Mouse (Mus musculus) lung, postnatal 14 days (tissue): Measurements from ENCODE around the gene Rell1.
"Not testable (repeated sequence)": the region's sequence is repeated elsewhere in the genome, so short reads cannot be mapped to it uniquely, and the experiment has no call there.

ENCODE experiments used
- DNase-seq: peaks from one replicate; pipeline ENCODE4 v3.0.0; 2021

Rell1 gene

DNA sequence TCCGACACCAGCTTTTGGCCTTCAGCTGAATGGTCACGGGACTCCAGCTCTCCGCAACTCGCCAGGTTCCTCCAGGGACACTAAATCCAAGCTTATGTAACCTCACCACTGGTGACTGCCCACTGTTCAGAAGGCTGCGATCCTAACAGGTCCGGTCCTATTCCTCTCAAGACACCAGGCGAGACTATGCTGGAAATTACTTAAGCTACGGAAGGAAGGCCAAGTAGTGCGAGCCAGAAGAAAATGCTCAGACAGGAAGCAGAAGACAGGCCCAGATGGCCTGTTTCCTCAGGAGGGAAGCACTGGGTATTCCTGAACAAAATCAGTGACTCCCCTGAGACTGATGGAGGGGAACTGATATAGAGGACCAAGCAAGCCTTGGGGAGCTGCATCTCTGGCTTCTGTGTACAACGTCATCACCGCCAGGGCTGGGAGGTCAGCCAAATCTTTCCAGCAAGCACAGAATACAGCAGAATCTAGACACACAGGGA, 17.2 kb downstream of the Rell1 start:
- peak; percentile 26 for DNase-seq

GRCm38 (mm10) chr5:63949195-63949594, 19.5 kb downstream of the Rell1 start:
- DNase-seq: peak; percentile 30

DNA sequence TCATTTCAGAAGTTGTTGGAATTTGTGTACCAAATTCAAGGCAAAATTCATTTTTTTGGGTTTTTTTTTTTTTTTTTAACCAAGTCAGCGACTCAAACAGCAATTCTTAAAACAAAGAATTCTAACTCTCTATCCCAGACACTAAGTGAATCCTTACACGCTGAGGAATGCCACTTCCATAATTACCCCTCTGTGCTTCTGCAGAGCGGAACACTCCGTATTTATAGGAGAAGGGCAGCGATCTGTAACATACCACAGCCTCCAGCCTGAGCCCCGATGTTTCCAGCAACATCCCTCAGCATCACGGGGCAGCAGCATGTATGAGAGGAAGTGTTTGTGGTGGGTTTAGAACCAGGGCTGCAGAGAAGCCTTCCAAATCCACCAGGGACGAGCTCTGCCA, 21.2 kb downstream of the Rell1 start:
- DNase-seq: no peak

GRCm38 (mm10) chr5:63943291-63943690, 25.4 kb downstream of the Rell1 start:
- DNase-seq: no peak

GRCm38 (mm10) chr5:63941891-63942290, 26.8 kb downstream of the Rell1 start:
- DNase-seq: no peak

GRCm38 (mm10) chr5:63938575-63938974, 30.1 kb downstream of the Rell1 start:
- peak; percentile 18 for DNase-seq

DNA sequence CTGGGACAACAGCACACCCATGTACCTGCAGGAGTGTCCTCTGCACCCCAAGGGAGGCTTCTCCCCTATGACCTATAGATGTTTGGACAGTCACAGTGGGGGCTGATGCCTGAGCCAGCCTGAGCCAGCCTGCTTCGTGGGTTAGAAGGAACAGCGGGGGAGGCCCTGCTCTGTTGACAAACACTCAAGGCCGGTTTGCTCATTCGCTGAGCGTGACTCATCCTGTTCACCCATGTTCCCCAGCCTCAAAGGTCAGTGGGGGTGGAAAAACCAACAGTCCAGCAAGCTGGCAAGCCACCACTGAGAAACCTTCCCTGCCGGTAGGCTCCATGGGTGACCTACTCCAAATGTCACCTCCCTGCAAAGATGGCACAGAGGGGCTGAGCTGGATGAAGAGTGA, 32.0 kb downstream of the Rell1 start:
- DNase-seq: peak; percentile 48

GRCm38 (mm10) chr5:63935581-63935980, 33.1 kb downstream of the Rell1 start:
- no peak for DNase-seq

GRCm38 (mm10) chr5:63932829-63933228, 35.9 kb downstream of the Rell1 start:
- peak; percentile 32 for DNase-seq

DNA sequence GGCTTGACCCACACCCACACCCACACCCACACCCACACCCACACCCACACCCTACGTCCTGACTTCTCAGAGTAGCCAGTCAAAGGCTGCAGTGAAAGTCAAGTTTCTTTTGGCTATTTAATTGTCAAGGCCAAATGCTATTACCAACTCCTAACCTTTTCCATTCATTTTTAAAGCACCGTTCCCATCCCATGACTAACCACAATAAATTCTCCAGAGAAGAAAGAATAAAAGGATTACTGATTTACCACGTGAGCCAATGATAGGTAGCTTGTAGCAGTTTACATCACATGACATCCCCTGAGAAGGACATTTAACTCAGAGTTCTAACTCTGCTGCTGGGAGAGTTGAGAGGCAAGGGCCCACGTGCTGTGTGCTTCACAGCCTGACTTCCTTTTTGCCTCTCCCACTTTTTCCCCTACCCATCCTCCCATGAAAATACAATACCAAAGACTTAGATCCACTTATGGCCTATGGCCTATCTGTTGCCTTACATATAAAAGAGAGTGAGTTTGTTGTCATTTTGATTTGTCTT, 37.8 kb downstream of the Rell1 start:
- DNase-seq: no peak

DNA sequence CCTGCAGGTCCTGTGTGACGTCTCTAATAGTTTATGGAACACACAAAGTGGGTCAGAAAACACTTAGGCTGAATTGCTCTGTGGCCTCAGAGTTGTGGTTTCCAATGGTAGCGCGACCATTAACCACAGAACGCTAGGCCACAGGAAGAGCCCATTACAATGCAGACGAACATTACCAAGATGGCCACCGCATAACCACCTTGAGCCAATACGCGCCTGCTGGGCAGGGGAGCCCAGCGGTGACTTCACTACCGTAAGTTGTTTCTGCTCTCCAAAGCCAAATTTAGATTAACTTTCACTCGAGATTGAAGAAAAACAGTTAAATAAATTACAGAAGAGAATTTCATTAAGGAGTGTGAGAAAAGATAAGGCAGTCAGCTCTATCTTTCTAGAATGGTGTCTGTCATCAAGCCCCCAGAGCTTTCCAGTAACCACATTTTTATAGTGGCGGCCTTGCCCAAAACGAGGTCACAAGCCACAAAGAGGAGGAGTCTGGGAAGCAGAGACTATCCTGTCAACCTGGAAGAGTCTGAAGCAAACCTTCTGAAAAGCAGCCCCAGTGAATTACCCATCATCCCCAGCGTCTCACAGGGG, 43.6 kb downstream of the Rell1 start:
- no peak for DNase-seq

DNA sequence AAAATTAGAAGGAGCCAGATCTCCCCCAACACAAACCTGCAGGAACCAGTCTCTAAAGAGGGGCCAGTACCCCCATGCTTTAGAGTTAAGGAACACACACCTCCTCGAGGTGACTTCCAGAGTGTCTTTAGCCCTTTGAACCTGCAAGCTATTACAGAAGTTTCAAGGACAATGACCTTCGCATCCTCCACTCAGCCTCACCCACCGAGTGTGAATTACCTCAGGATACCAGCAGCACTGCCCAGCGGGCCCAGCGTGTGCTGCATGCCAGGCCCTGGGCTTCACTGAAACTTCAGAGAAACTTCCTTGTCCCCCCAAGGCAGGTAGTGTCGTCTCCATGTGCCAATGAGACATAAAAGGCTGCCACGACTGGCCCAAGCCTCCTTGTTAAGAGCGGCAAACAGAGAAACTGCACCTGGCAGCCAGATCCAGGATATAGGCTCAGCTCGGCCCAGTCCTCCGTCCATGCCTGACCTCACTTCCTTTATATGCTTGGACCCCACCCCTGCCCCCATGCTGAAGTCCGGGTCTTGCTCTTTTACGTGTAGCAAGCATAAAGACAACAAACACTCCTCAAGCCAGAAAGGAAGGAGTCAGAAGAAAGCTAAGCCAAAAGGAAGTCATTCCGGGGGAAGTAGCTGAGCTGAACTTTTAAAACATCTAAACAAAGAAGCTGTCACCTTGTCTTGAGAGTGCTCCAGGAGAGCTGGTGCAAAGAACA, 45.2 kb downstream of the Rell1 start:
- peak; percentile 9 for DNase-seq

GRCm38 (mm10) chr5:63918201-63918600, 50.5 kb downstream of the Rell1 start:
- no peak for DNase-seq

- no peak for DNase-seq
These were observed 52.1 kb downstream of the Rell1 start for GRCm38 (mm10) chr5:63916457-63917139.

DNA sequence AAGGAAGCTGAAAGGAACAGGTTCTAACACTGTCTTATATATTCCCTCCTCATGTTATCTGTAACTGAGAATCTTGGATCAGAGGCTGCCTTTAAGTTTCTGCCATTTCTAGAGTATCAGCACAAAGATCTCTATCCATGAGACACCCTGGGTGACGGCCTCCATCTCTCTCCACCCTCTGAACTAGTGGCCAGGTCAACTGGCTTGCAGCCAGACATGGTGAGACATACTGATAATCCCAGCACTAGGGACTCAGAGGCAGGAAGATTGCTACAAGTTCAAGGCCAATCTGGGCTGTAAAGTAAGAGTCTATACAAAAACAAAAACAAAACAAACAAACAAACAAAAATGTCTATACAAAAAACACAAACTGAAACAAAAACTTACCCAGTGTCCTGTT, 53.8 kb downstream of the Rell1 start:
- DNase-seq: no peak

DNA sequence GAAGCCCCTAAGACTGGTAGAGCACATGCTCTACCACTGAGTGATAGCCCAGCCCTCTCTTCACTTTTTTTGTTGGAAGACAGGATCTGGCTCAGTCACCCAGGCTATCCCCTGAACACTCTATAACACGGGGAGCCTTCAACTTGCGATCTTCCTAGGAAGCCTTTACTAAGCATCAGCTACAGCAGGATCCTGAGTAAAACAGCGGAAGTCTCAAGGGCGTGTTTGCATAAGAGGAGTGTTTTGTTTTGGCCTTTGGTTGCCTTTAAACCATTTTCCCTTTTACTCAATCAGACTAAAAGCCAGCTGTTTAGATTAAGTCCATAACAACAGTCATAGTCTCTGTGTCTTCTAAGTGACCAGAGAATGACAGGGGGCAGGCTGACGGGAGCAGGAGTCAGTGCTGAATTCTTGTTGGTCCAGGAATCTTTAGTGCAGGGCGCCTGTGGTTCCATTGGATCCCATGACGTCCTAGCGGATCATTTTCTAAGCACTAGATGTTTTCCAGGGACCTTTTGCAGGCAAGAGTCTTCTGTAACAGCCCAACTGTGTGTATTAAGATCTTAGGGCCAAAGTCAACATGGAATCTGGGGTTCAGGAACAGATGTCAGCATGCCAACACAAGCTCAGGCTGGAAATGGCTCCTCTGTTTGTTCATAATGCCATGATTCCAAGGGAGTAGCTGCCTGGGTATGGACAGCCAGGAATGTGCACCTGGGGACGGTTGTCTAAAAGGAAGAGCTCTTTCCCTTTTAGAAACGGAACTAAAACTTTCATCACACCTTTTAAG, 58.3 kb downstream of the Rell1 start:
- no peak for DNase-seq

DNA sequence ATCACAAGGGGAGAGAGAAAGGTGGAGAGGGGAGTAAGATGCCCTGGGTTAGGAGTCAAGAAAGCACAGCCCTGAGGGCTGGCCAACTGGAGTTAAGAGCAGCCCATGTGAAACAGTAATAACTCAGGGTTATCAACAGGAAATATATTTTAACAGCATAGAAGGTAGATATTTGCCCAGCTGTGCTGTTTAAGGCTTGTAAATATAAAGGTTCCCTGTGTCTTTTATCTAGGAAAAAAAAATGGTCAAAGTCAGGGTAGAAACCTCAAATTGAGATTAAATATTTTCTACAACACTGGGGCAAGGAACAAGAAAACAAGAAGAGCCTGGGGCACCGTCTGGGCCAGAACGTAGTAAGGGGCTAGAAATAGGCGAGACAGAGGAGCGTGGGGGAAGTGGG, 61.2 kb downstream of the Rell1 start:
- DNase-seq: no peak

DNA sequence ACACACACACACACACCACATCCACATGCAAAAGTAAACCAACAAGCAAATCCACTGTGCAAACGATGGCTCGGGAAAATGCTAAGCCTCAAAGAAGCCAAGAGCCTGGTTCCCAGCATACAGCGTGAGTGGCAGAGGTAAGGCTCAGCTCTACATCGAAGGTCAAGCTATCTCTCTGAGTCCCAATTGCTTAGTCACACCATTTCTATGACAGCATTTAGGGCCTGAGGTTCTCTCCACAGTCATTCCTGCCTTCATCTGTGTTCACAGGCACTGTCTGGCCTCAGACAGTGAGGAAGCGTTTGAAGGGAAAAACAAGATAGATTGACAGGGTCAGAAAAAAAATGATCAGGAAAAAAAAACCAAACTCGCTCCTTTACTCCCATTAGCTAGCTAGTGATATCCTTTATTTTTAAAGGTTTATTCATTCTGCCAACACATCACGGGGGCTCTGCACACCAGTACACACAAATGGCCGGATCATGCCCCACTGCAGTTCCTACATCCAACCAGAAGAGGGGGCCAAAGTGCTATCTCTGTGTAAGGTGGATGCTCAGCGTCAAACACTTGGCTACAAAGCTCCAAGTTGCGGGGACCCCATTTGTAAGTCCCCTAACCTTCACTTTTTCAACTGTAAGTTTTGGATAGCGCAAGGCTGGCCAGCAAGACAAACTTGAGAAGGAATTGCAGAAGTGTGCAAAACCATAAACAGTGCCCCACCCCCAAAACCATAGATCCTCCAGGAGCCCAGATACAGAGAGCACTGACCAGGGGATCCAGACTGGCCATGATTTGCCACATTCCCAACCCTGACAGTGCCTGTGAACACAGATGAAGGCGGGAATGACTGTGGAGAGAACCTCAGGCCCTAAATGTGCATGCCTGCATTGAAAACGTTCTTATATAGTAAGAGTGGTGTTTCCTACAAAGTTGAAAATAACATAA, 62.3 kb downstream of the Rell1 start:
- peak; percentile 83 for DNase-seq

DNA sequence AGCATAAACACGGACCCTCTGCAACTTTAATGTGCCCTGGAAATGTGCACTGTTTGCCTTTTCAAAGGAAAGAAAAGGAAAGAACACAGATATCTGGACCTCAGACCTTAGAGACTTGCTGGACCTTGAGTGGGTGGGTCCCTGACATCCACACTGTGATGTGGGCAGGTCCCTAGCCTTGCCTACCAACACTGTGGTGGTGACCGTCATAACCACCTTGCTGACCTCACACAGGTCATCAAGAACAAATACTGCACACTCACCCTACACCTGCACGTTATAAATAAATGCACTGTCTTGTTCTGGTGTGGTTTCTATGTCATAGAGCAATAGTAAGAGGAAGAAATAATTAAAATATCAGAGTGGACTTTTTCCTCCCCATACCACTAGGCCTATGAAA, 65.4 kb downstream of the Rell1 start:
- DNase-seq: no peak

GRCm38 (mm10) chr5:63897820-63898110, 70.9 kb downstream of the Rell1 start:
- DNase-seq: no peak

GRCm38 (mm10) chr5:63897001-63897819, 71.5 kb downstream of the Rell1 start:
- DNase-seq: not testable (repeated sequence)
